Mouse (Mus musculus) embryo, embryonic 10.5 days (tissue): ENCODE measurements at regions not wholly inside any gene's neighbourhood (a gene's known extent, or its start where the extent isn't known, plus 50 kb on each side); places are given as distances from the start of the nearest gene placed in this dataset.

Experiments used
- DNase-seq: peaks from one replicate; pipeline ENCODE4 v3.0.0-alpha.2; 2015; ENCODE audit warnings: low spot score

DNA sequence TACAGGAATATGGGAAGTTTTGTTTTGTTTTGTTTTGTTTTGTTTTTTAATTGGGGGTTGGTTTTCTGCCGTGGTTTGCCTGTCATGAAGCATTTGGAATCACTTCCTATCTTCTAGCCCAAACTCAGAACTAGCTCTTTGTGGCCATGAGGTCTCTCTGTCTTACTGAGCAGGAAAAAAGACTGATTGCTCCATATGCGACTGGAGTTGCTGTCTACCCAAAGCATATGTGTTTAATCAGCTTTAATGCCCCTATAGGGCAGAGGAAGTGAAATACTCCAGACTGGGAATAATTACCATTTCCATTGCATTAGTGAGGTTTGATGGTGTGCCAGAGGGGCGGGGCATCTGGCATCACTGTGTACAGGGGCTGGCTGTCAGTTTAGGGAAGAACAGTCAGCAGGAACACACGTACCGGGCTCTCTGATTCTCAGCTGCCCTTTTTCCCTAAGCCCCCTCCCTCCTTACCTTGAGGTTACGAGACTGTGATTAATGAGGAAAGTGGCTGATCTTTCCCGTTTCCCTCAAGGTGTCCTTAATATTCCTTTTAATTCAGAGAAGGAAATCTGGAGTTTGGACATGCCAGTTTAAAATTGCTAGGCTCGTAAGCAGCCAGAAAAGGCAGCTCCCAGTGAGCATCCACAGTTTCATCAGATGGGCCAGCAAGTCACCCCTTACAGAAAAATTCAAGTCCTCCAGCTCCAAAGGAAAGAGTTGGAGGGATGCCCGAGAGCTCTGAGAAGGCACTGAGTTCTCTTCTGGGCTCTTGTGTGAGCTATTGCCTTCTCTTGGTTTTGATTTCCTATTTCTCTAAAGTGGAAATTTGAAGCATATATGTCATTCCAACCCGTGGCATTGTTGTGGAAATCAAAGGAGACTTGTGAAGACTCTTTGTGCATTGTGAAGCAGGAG lies 2482.1 kb upstream of the 5930422O12Rik start:
- peak; percentile 35 for DNase-seq

DNA sequence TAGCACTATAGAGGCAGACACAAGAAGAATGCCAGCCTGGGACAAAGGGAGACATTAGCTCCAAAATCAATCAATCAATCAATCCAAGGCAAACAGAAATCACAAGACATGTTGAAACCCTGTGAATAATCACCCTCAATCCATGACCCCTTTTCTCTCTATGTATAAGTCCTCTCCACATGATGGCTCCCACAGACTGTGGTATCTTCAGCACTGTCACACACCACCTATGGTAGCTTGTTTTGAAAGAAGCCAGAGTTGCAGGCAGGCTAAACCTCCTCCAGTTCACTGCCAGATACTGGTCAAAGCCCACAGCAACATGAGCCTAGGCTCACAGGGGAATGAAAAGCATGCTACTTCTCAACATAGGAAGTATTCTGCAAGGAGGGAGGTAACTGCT lies 2475.7 kb upstream of the 5930422O12Rik start:
- no peak for DNase-seq

DNA sequence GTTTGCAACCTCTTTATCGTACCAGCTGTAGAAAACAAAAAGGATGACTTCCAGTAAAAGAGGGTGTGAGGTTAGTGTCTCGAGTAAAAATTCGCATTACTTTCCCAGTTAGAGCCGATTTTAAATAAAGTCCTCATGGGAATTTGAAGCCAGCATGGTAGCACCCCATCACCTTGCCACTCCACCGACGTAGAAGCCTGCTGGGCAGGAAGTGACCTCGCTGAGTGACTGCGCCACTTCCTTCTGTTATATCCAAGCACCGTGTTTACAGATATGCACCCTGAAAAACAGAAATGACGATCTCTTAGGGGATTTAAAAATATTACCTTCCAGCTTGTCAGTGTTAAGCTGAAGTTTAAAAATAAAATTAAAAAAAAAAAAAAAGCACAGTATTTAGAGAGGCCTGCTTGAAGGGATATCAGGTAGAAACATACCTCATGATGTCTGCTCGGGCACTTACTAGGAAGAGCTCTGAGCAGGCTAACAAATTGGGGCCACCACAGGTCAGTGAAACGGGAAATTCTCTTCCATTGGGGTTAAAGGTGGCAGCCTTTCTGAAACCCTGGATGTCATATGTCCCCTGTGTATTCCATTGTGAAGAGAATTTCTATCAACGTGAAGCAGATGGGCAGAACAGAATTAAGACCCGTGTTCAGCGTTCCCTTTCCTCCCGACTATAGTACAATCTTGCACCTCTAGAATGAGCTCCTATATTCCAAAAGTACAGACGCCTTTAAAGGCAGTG lies 2468.9 kb upstream of the 5930422O12Rik start:
- peak; percentile 76 for DNase-seq

DNA sequence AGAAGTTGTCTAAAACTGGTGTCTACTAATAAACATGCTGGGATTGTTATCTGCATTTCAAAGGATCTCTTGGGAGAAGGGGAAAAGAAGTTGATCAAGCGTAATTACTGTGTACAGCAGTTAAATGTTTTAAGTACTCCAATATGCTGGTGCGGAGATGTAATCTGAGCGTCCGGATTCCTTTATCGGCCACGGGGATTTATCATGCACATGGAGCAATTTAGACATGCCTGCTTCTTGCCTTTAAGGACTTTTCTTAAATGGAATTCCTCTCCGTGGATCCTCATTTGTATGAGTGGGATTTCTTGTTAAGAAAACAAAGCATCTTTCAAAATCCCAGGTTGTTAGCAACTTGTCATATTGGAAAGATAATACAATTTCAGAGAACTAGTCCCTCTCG lies 2468.0 kb upstream of the 5930422O12Rik start:
- DNase-seq: peak; percentile 29

DNA sequence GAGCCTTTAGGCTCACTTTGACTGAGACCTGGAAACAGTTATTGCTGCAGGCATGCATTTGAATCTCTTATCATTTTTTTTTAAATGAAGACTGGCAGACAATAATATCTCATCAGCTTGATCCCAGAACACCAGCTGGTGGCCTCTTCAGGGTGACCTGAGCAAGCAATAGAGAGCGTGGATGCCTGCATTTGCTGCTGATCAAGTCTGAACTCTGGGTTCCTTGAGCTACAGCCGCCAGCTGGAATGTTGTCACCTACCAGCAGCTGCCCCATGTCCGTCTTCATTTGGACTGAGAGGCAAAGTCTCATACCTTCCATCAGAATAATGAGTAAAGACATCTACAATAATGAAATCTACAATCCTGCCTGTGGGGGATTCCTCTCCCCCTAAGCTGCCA lies 2466.3 kb upstream of the 5930422O12Rik start:
- DNase-seq: no peak

DNA sequence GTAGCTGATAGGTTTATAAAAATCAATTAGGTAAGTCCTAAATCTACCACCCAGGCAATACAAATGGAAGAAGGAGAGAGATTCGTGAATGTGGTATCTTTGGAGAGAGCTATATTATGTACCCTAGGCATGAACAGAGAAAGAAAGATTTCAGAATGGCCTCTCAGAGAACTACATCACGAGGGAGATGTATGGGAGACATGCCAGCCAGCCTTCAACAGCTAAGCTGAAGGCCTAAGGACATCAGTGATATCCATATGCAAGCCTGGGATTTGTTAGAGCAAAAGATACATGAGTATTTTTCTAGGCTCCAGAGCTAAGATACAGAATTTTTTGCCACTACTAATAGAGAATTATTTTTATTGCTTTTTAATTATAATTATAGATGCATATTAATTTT lies 2445.7 kb upstream of the 5930422O12Rik start:
- DNase-seq: no peak

DNA sequence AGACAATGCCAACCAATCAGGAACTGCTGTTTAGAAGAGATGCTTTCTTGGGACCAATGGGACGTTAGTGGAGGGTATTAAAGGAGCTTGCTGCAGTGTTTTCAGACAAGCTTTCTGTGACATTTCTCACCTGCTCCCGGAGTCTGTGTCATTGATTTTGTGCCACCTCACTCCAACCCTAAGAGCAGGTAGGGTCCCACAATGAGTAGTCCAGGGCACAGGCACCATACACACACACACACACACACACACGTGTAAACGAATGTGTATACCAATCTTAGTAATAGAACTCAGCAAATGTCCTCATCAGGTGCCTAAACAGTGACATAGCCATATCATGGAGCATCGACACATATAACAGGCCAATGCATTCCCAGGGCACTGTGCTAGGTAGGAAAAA lies 2440.5 kb upstream of the 5930422O12Rik start:
- DNase-seq: no peak

DNA sequence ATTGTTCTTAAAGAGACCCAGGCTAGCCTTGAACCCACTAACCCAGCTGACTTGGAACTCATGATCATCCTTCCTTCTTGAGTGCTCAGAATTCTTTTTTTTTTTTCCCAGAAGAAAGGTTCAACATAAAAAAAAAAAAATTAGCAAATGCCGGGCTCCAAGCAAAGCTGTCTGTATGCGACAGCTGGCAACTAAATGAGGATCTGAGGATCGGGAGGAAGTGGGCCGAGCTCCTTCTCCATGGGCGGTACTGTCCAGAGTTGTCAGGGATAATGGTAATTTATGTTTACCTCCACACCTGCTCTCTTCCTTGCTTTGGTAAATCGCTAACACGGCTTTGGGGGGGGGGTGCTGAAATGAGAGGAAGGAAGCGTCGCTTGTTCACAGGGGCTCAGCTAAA lies 2429.9 kb upstream of the 5930422O12Rik start:
- no peak for DNase-seq

DNA sequence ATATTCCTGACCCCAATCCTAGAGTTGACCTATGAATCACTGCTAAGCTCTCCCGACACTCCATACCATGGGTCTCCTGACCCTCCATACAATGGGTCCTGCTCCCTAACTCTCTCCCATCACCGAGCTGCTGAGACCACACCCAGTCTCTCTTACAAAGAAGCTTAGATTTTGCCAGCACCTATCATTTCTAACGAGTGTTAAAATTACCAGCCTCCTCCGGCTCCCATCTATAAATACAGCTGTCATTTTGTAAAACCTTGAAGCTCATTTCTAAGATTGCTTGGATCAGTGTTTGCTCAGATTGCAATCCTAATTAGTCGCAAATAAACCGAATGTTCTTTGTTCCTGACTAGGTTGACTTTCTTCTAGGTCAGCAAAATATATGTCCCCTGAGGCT lies 2428.4 kb upstream of the 5930422O12Rik start:
- no peak for DNase-seq

DNA sequence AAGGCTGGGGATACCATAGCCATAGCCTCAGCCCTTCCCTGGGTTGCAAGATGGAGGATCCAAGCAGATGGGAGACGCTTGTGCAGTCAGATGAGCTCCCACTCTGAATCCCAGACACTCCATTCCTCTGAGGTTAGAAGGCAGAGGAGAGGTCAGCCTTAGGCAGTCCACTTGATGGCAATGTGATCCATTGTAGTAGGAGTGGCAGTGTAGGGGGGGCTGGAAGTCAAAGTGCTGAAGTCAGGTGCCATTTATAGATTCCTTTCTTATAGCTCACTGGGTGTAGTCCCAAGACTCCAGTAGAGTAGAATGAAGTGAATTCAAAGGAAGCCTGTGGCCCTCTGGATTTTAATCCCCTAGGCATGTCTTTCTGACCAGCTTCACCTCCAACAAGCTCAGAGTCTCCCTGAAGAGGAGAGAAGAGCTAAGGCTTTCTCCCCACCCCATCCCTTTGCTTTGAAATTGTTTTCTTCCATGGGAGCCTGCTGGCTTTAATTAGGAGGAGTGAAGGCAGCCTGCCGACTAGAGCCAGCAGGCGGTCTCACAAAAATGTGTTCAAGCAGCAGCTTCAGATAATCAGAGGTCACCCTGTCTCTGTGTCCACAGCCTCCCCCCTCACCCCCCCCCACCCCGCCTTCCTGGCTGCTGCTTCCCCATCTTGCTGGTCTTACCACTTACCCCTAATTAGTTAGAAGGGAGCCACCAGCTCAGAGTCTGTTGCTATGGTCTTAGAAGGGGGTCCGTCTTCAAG lies 2426.4 kb upstream of the 5930422O12Rik start:
- peak; percentile 53 for DNase-seq

DNA sequence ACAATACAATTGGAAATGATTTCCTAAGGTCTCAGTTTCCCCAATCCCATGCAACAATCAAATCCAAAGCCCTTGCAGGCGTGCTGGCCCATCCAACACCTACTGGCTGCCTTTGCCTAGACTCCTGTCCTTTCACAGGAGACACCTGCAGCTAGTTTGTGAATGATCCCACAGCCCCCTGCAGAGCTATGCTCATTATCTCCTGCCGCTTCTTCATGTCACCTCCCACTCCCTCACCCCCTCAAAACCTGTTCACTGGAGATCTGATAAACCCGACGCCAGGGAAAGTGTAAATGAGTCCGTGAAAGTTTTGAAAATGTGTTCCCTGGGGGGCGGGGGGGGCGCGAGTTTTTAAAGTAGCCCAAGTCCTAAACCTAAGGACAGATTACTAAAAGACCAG lies 2420.2 kb upstream of the 5930422O12Rik start:
- DNase-seq: no peak

DNA sequence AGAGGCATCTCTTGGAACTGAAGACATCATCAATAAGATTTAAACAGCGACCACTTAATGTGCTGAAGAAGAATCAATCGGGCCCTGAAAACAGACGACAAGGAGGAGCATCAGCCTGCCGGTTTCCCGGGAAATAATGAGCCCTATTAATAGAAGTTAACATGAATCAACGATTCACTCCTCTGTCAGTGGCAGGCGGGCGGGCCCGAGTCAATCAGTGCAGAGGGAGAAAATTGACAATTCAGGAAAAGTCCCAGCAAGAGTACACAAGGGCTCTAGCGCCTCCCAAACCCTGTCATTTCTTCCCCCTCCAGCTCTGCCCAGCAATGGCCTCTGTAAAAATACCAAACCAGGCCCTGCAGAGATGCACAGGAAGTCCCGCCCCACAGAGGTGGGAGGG lies 2416.4 kb upstream of the 5930422O12Rik start:
- DNase-seq: no peak

DNA sequence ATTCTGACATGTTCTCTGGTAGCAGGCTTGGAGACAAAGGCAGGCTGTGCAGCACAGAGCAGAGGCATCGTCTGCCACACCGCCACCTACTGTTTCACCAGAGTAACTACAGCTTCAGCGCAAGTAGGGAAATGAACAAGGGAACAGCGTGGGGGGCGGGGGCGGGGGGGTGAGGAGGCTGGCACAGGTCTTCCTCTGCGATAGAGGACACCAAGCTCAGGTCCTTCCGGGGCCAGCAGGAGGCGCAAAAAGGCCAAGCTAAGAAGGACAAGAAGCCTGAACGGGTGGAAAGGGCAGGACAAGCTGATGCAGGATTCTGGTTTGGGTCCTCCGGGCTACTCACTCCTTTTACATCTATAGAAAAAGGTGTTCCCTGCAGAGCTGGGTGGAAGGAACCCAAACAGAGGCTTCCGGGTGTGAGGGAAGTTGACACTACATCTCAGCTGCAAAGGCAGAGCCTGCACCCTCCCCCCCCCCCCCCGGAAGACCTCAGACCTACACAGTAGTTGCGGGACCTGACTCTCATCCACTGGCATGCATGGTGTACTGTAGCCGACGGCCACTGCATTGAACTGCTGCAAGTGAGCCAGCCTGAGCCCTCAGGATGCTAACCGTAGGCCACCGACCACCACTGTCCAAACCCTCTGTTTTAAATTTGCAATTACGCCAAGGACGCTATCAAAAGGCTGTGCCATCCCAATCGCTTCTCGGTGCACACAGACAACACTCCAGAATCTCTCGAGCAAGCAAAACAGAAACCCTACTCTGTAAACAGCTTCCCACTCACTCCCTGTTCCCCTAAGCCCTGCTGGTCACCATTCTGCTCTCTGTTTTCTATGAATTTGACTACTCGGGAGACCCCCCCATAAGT lies 2396.6 kb upstream of the 5930422O12Rik start:
- peak; percentile 90 for DNase-seq

DNA sequence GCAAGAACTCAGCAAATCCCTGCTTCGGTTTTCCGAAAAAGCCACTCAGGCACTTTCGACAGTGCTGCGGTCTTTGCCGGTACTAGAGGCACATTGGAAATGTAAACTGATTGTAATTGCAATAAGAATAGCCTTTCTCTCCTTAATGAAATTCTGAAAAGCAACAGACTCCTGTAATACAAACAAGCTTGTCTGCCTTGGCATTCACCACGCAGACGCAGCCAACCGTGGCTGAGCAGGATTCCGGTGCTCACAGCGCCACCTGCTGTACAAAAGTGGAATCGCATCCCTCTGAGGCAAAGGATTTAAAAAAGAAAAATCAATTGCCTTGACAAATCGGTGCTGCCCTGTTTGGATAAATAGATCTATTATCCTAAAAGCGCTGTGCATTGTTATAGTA lies 2395.2 kb upstream of the 5930422O12Rik start:
- DNase-seq: peak; percentile 94

DNA sequence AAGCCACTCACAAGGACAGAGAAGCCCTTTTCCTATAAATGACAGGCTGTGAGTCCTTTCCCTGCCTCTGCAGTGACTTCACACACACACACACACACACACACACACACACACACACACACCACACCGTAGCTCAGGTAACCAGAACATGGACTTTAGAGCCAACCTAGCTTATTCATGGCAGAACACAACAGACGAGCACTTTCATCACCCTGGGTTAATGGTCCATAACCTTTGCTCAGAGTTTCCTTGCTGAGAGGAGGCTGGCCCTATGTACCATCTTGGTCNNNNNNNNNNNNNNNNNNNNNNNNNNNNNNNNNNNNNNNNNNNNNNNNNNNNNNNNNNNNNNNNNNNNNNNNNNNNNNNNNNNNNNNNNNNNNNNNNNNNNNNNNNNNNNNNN lies 2391.6 kb upstream of the 5930422O12Rik start:
- DNase-seq: no peak
